Mouse (Mus musculus) large intestine, adult 2 months (tissue): ENCODE measurements at regions not wholly inside any gene's neighbourhood (a gene's known extent, or its start where the extent isn't known, plus 50 kb on each side); places are given as distances from the start of the nearest gene placed in this dataset.

Experiments used
- DNase-seq: peaks from one replicate; pipeline ENCODE4 v3.0.0-alpha.2; 2012; ENCODE audit warnings: low read depth, low spot score
- WGBS: fragments of 180-500 bp; shearing (Covaris S2); methylation state at CpG from one replicate; pipeline ENCODE4 v1.1.7; 2018; 5-methylcytosine and 5-hydroxymethylcytosine counted together

GRCm38 (mm10) chr10:84137019-84137658 is 303.3 kb downstream of the Nuak1 start:
- DNase-seq, result no peak
- WGBS, result 75% methylated on average over 4 of the region's 4 CpGs

- DNase-seq, result no peak
- 38% methylated on average over 8 of the region's 8 CpGs for WGBS
Observed at GRCm38 (mm10) chr10:84142741-84143454, 297.5 kb downstream of the Nuak1 start.

- no peak for DNase-seq
- WGBS, result 30% methylated on average over 5 of the region's 5 CpGs
Observed at GRCm38 (mm10) chr10:84143674-84144343, 296.6 kb downstream of the Nuak1 start.

- no peak for DNase-seq
Observed at GRCm38 (mm10) chr10:84144344-84144687, 296.1 kb downstream of the Nuak1 start.

DNA sequence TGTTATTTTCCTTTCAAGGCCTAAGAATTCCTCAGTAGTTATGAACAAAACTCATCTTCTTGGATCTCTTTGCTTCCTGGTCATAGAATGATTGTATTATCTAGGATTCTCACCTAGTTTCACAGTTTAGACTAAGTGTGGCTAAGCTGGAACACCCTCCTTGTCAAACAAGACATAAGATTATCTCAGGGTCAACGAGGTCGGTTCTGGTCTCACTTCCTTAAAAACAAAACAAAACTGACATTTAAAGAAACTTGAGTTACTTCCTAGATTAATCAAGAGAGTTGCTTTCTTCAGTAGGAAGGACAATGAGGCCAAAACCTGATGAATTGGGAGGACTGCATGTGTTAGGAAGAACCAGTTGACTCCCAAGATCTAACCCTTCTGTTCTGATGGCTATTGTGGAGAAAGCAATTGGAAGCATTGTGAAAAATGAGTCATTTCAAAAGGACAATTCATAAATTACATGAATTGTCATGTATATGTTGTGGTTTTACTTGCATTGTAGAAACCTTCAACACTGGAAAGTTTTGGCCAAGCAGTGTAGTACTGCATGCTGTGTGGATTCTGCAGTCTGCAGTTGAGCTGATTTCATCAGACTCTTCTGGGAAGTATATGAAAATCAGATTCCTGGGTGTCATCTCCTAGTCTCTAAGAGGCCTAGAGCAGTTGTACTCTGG is 293.0 kb downstream of the Nuak1 start:
- DNase-seq, result no peak
- 59% methylated on average over 2 of the region's 2 CpGs for WGBS

GRCm38 (mm10) chr10:84163752-84164151 is 276.6 kb downstream of the Nuak1 start:
- no peak for DNase-seq
- WGBS, result 77% methylated on average over 4 of the region's 4 CpGs

DNA sequence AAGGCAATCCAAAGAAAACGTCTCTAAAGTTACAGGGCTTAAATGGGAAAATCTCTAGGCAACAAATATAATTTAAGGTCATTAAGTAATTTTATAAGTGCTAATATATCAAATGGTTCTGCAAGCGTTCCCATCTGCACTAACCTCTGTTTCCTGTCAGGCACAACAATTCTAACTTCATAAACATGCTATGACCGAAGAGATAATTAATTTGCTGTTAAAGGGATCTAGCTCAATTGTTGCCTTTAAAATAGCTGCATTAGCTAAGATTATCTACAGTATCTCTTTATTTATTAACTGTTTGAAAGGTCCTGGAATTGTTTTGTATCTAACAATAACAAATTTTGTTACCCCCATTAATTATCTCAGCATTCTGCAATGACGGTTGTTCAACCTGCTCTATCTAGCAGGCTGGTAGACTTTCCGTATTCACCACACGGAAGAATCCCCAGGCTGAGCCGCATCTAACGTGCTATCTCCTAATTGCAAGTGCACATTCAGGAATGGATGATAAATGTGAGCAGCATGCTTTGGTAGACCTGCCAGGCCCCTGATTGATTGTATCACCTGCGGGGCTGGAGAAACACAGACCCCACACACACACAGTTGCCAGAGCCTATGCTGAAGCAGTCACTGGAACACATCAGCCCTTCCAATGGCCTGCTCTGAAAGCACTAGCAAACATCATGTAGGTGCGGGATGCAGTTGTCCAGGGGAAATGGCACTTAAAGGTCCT is 274.4 kb downstream of the Nuak1 start:
- no peak for DNase-seq
- WGBS, result 76% methylated on average over 10 of the region's 10 CpGs

DNA sequence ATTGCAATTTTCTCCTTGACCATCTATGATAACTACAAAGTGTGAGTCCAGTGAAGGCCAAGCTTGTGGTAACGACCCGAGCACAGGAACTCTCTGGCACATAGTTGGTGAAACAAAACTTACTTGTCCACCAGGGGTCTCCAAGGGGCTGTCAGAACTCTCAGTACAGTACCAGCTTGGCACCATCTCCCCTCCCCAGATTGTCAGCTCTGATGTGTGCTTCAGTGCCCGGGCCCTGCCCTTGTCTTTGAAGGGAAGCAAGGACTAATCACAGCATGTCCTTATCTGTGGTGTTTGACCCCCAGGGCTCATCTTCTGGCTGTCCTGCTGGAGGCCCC is 273.9 kb downstream of the Nuak1 start:
- 57% methylated on average over 3 of the region's 3 CpGs for WGBS
- DNase-seq, result no peak

- no peak for DNase-seq
- WGBS, result 70% methylated on average over 4 of the region's 4 CpGs
Observed at GRCm38 (mm10) chr10:84172828-84173321, 267.5 kb downstream of the Nuak1 start.

DNA sequence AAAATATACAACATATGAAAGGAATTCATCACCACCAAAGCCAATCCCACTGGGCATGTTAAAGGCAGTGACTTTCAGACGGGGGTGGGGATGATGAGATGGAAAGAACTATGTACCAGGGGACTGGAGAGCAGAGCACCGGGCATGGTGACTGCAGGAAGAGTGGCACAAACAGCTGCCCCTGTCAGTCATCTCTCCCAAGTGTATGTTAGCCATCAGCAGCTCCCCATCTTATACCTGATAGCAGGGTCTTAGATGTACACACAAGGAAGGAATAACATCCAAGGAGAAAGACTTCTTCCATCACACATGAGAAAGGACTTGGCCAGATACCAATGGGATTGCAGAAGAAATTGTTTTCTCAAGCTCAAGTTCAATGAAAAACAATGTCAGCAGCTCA is 257.2 kb downstream of the Nuak1 start:
- 75% methylated on average over 2 of the region's 2 CpGs for WGBS

DNA sequence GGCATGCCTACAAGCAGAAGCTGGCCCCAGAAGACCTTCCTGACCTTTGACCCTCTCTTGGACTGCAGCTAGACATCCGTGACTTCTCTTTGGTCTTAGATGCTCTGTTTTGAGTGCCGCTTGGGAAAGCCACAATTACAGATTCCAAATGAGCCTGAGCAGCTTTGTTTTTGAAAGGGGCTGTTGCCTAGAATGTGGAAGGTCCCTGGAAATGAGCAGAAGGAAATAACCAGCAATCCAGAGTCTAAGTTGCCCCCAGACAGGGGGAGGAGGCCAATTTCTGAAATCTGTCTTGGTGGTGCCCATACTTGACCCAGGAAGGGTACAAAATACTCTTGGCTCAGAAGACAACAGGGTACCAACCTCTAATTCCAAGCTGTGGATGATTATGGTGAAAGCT is 253.9 kb downstream of the Nuak1 start:
- WGBS, result 78% methylated on average over 2 of the region's 2 CpGs
- DNase-seq, result no peak

More for the DNA sequence above, 257.2 kb downstream of the Nuak1 start:
- no peak for DNase-seq

DNA sequence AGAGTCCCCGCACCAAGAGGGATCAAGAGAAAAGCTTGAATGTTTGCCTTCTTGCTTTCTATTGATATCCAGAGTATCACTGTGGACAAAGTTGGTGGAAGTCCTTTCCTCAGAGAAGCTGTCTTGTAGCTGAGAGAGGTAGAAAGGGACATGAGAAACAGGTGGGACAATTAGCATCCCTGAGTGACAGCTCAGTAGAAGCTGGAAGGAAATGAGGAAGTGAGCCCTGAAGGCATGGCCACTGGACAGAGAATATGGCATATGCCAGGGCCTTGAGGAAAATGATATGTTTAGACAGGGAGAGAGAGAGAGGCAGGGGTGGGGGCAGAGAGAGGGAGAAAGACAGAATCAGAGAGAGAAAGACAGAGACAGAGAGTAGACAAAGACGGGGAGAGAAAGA is 241.4 kb downstream of the Nuak1 start:
- WGBS, result 81% methylated on average over 2 of the region's 2 CpGs
- no peak for DNase-seq

GRCm38 (mm10) chr10:84201785-84202184 is 238.6 kb downstream of the Nuak1 start:
- WGBS, result 26% methylated on average over 3 of the region's 3 CpGs

GRCm38 (mm10) chr10:84212096-84212785 is 228.2 kb downstream of the Nuak1 start:
- 82% methylated on average over 5 of the region's 5 CpGs for WGBS

More at GRCm38 (mm10) chr10:84201785-84202184, 238.6 kb downstream of the Nuak1 start:
- DNase-seq, result no peak

GRCm38 (mm10) chr10:84214812-84215211 is 225.6 kb downstream of the Nuak1 start:
- no peak for DNase-seq

More at GRCm38 (mm10) chr10:84212096-84212785, 228.2 kb downstream of the Nuak1 start:
- no peak for DNase-seq

GRCm38 (mm10) chr10:84229224-84229921 is 211.0 kb downstream of the Nuak1 start:
- DNase-seq, result no peak
- WGBS, result 72% methylated on average over 7 of the region's 7 CpGs

- no peak for DNase-seq
- 84% methylated on average over 18 of the region's 18 CpGs for WGBS
Observed at GRCm38 (mm10) chr10:84230011-84230781, 210.2 kb downstream of the Nuak1 start.

GRCm38 (mm10) chr10:84235006-84235405 is 205.4 kb downstream of the Nuak1 start:
- 67% methylated on average over 6 of the region's 6 CpGs for WGBS
- no peak for DNase-seq
